Mouse (Mus musculus) heart, postnatal 25 days (tissue): Measurements from ENCODE around the gene Gcgr. TPM values are rescaled to one million over a fixed set of nuclear protein-coding genes. Genes with fewer than 3 reads are reported as not detected.

Experiments
- DNase-seq: peaks from one replicate; pipeline ENCODE4 v3.0.0; 2022; ENCODE audit warnings: low spot score
- intact Hi-C: fragments of 180-260 bp; cut with DNase I; formaldehyde crosslinking; loops from one replicate; pipeline ENCODE4 v1.15.1; 2025
- total RNA-seq, 2 experiments: library from RNA; stranded (reverse); gene quantifications; 2 replicates each; pipeline ENCODE4 v1.2.3; 2021

Gene Gcgr
- total RNA-seq, 2 experiments from 2014 or later = 1.3 to 1.5 TPM

- intact Hi-C loops = no loop called here
- no peak for DNase-seq
Observed at GRCm38 (mm10) chr11:120528903-120529302, 1.6 kb upstream of the Gcgr start.

DNA sequence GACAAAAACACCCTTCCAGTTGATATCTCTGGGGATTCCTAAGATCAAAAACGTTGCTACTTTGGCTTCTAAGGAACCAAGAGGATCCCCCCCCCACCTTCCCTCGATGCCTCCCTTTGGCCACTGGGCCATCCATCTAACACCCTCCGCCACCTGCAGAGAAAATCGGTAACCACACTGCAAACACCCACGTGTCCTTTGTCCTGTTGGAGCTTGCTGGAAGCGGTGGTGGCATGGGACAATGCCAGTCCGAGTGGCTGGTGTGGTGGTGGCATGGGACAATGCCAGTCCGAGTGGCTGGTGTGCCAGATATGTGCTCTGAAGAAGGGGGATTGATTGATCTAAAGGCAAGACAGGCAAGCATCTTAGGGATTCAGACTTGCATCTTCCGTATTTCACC, 1.1 kb downstream of the Gcgr start:
- DNase-seq = no peak
- intact Hi-C loops = no loop called here

- no peak for DNase-seq
- intact Hi-C loops = no loop called here
Observed at GRCm38 (mm10) chr11:120534093-120534492, 3.6 kb downstream of the Gcgr start.

GRCm38 (mm10) chr11:120535145-120535544, 4.6 kb downstream of the Gcgr start:
- intact Hi-C loops = no loop called here
- DNase-seq = no peak

- intact Hi-C loops = no loop called here
- DNase-seq = no peak
Observed at GRCm38 (mm10) chr11:120535804-120536203, 5.3 kb downstream of the Gcgr start.

DNA sequence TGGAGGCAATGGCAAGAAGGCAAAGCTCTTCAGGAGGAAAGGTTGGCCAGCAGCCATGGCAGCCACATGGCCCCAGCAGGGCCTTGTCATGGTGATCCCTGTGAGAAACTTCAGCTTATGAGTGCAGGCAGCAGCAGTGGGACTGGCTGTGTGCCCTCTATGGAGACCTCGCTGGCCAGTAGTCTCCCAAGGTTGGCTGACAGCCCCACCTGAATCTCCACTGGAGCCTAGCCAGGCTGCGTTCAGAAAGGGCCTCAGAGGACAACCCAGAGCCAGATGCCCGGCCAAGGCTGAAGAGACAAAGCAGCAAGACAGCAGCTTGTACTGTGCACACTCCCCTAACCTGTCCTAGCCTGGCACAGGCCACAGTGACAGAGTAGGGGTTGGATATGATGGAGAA, 8.0 kb downstream of the Gcgr start:
- intact Hi-C loops = loop anchor here (1.0 kb wide), 1 partner anchor 17 kb away; no protein-coding TSS in a partner anchor
- peak; percentile 49 for DNase-seq

- intact Hi-C loops = loop anchor here (1.0 kb wide), 1 partner anchor 18 kb away; no protein-coding TSS in a partner anchor
- no peak for DNase-seq
Observed at GRCm38 (mm10) chr11:120538955-120539284, 8.4 kb downstream of the Gcgr start.

DNA sequence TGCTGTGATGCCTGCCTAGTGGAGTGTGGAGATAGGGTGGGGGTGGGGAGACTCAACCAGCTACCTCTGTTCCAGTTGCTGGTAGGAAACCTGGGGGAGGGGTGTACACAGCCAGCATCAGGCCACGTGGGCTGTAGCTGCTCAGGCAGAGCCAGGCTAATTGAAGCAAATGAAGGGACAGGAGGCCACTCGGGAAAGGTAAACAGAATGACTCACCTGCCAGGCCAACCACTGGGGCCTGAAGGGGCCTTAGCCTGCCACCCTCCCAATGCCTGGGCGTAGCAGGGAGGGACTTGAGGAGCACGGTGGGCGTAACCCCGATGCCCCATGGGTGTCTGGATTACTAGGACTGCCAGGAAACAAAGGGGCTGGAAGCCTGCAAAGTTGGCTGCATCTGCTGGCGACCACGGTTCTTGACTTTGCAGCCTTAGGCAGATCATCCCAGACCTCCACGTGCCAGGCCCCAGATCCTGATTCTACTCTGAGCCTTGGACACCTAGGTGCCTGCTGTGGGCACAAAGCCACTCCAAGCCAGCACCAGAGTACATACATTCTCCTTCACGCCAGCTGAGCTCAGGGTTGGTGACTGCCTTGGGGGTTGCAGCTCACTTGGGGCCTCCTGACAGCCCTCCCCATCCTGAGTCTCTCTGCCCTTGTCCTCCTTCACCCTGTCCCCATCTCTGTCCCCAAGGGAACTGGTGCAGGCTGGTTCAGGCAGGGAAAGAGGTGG, 9.0 kb downstream of the Gcgr start:
- intact Hi-C loops = no loop called here
- no peak for DNase-seq

- intact Hi-C loops = no loop called here
- DNase-seq = no peak
Observed at GRCm38 (mm10) chr11:120541907-120542306, 11.4 kb downstream of the Gcgr start.

DNA sequence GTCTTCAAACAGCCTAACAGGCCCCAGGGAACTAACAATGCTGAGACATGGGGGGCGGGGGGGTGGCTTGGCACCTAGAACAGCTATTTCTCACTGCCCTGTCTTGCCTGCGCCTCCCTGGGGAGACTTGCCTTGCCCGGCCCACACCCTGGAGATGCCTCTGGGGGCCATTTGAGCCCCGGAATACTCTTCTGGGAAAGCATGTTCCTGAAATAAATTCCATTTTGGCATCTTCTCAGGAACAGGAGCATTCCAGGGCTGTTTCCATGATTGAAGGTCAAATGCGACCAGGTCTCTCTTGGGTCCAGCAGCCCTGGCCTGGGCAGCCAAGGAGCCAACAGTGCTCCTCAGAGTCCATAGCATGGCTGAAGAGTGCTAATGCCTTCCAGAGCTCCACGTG, 11.9 kb downstream of the Gcgr start:
- no peak for DNase-seq
- intact Hi-C loops = no loop called here

DNA sequence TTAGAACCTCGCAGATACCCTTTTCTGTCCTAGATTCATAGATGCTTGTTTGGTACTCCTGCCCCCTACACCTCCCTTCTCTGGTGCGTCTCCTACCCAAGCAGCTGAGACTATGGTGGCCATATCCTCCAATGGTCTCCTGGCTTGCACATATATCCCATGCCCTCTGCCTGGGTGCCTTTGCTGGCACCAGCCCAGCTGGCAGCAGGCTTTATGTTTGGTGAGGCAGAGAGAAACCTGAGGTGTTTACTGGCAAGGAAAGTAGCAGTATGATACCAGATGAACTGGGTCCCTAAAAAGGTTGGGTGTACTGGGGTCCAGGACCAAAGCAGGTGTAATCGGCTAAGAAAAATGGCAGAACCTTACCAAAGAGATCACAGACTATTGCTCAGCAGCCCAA, 15.5 kb downstream of the Gcgr start:
- intact Hi-C loops = no loop called here
- DNase-seq = no peak

DNA sequence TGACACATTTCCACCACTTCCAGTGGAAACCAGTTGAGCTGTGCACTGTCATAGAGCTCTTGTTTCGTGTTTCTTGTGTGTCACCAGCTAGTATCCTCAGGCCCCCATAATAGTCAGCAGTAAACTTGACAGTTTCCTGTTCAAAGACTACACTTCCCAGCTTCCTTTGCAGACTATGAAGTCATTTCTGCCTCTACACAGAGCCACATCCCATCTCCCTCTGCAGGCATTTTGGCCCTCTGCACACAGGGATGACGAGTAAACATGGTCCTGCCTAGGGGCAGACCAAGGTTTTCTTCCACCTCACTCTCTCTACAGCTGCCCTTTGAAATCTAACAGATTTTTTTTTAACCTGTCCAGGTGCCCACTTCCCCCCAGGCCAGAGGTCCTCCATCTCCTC, 17.0 kb downstream of the Gcgr start:
- intact Hi-C loops = no loop called here

DNA sequence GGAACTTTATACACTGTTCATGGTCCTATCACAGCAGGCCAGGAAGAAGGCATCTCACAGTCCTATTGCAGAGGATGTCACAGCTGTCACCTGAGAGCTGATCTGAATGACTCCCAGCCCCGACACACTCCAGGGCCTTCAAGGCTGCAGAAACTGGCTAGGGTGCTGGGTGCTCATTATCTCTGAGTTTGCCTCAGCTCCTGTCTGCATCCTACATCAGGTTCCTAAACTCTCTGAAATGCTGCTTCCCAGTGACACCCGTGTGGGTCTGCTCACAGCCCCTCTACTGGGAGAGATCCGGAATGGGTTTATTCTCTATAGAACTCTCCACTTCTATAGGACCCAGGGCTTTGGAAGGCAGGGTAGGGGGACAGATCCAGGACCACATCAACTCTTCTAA, 17.7 kb downstream of the Gcgr start:
- intact Hi-C loops = no loop called here
- DNase-seq = no peak

More for the DNA sequence above, 17.0 kb downstream of the Gcgr start:
- DNase-seq = no peak

DNA sequence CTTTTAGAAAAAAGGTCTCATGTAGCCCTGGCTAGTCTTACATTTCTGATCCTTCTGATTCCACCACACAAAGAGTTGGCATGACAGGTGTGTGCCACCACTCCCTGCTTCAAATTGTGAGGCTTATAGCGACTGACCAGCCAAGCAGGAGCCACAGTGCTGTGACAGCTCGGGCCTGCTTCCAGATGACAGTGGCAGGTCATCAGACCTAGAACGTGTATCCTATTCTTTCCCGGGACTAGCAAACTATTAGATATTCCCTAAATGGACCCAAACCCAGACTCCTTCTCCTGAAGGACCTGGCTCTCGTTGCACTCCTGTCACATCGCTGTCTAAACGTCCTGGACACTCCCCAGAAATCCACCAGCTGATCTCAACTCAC, 18.3 kb downstream of the Gcgr start:
- DNase-seq = no peak
- intact Hi-C loops = loop anchor here (1.0 kb wide), 1 partner anchor 24 kb away; no protein-coding TSS in a partner anchor

DNA sequence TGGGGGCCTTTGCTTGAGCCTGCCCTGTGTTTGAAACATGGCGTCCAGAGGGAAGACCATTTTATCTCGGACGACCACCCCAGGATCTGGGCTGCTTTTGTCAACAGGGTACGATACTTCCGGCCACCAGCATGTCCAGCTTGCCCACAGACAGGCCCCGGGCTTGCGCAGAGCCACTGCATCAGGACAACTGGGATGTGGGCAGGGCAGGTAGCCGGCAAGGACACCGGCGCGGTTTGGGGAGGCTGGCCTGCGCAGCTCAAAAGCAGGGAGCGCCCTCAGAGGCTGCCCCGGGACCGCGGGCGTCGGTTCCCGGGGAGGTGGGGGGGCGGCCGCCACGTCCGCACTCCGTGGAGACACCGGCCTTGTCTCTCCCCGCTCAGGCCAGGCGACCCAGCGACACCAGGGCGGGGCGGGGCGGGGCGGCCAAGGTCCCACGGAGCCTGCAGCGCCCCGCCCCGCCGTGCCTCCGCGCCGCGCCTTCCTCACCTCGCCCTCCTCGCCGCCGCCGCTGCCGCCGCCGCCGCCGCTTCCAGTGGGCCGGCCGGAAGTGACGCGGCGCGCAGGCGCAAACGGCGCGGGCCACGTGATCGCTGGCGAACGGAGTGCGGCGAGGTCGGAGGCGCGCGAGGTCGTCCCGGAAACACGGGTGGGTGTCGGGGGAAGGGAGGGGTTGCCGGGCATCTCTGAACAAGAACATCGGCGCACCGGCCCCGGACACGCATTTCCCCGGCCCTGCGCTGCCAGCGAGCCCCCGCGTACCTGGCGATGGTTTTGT, 18.9 kb downstream of the Gcgr start, which contains the start of gene Mcrip1:
TSS of gene Mcrip1 (minus strand) at position 560 of the 778 bp plus-strand sequence.
- peak; percentile 90 for DNase-seq
- intact Hi-C loops = loop anchor here (1.0 kb wide), 1 partner anchor 23 kb away; no protein-coding TSS in a partner anchor

- no peak for DNase-seq
- intact Hi-C loops = loop anchor here (1.0 kb wide), 1 partner anchor 22 kb away; no protein-coding TSS in a partner anchor
Observed at GRCm38 (mm10) chr11:120549986-120550809, 19.7 kb downstream of the Gcgr start.

DNA sequence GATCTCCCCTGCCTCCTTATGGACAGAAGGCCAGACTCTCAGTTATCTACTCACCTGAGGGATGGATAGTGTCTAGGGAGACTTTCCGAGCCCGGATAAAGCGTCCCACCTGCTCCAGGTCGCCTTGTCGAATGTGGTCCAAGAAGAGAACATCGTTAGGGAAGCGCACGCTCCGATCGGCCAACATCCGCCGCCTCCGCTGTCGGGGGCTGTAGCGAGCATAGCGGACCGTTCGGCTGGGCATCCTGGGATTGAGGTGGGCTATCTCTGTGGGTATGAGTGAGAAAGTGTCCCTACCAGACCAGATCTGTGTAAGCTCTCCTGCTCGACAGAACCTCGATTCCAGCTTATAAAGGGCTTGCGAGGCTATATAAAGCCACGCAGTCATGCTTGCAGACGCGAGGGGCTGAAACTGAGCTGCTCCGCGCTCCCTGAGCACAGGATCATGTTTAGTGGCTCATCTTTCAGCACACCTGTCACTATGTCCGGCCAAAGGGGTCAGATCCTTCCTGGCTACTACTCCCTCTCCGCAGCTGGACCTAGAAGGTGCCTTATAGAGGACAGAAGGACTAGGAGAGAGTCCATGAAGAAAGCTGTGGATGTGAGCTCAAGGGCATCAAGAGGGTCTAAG, 20.4 kb downstream of the Gcgr start, which contains the start of gene Ppp1r27:
TSS of gene Ppp1r27 (minus strand) at position 323 of the 631 bp plus-strand sequence.
- intact Hi-C loops = no loop called here
- DNase-seq = no peak

DNA sequence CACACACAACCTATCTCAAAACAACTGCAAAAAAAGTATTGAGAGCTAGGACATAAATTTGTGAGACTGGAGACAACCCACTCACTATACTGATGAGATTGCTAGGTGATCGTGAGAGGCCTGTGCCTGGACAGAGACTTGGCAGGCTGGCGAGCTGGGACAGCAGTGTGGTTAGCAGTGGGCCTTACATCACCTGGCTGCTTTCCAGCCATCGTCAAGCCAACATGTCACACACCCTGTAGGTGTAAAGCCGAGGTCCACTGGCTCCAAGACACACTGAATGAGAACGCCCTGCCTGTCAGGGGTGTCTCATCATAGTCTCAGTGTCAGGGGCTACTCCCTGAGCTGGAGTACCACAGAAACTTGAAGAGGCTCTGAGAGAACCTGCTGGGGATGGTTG, 22.2 kb downstream of the Gcgr start:
- DNase-seq = no peak
- intact Hi-C loops = no loop called here

GRCm38 (mm10) chr11:120554834-120555233, 24.3 kb downstream of the Gcgr start:
- intact Hi-C loops = no loop called here
- DNase-seq = no peak

- DNase-seq = no peak
- intact Hi-C loops = no loop called here
Observed at GRCm38 (mm10) chr11:120555260-120555659, 24.8 kb downstream of the Gcgr start.
